Mouse (Mus musculus): Measurements from ENCODE around the gene Ppm1l. TPM values are rescaled to one million over a fixed set of nuclear protein-coding genes. Genes with fewer than 3 reads are reported as not detected.

Ppm1l gene
- polyA plus RNA-seq, 1 experiment, result 1.4 TPM

GRCm38 (mm10) chr3:69470142-69470796, 153.6 kb downstream of the Ppm1l start:
- 90% methylated on average over 11 of the region's 11 CpGs for WGBS
- DNase-seq (ENCODE audit: low read depth in 1 of 2, low spot score in 2 of 2), result no peak
- no peaks in the 10 kb centered on the region for H3K36me3 ChIP-seq (ENCODE audit: control insufficient read depth, insufficient read depth, low read length)
- TF ChIP-seq CTCF (IDR thresholded peaks at IDR 0.05; ENCODE audit: extremely low read depth, insufficient read depth, insufficient read length, insufficient replicate concordance) (no peak), POLR2A (IDR thresholded peaks at IDR 0.05; ENCODE audit: low read depth, low read length) (no peak)
- no peak overlapping the region for H3K27ac ChIP-seq (ENCODE audit: insufficient read depth, low read length)
- H3K4me1 ChIP-seq (ENCODE audit: control insufficient read depth, insufficient read depth, insufficient read length), result no peaks in the 10 kb centered on the region; the same call in 1 of the 2 replicates
- H3K4me3 ChIP-seq (ENCODE audit: extremely low read depth, insufficient read depth, insufficient read length), result no peak overlapping the region
- no peaks in the 10 kb centered on the region for H3K27me3 ChIP-seq (ENCODE audit: control insufficient read depth, insufficient read depth, low read length)

DNA sequence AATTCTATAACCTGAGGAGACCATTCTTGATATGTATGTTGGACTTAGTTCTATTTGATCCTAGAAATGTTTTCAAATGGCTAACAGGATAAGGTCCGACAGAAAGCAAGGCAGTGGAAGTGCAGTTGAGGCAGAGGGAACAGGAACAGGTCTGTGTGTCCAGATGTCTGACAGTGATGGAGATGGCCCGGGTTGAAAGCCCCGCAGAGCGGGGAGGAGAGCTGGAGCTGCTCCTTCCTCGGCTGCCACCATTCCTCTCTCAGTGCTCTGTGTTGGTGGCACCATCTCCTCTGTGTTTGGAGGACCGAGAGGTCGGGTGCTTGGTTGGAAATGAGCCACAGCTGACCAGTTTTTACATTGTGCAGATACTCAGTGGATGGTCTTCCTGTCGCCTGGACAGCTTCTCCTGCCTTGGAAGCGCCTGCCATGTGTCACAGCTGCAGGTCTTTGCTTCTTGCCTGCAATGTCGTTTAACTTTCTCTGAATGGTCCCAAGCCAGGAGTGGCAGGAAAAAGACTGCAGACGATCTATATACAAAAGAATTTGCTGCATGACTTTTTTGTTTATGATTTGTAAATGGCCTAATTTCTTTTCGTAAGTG, 159.3 kb downstream of the Ppm1l start:
- WGBS, result 86% methylated on average over 12 of the region's 12 CpGs
- Histone ChIP-seq H3K27ac (ENCODE audit: insufficient read depth, low read length) (no peak overlapping the region), H3K4me1 (ENCODE audit: control insufficient read depth, insufficient read depth, insufficient read length) (no peaks in the 10 kb centered on the region), H3K36me3 (ENCODE audit: control insufficient read depth, insufficient read depth, low read length) (no peaks in the 10 kb centered on the region), H3K4me3 (ENCODE audit: extremely low read depth, insufficient read depth, insufficient read length) (no peak overlapping the region), H3K27me3 (ENCODE audit: control insufficient read depth, insufficient read depth, low read length) (no peaks in the 10 kb centered on the region)
- no peak for DNase-seq (ENCODE audit: low read depth in 1 of 2, low spot score in 2 of 2)
- no peak for TF ChIP-seq POLR2A (IDR thresholded peaks at IDR 0.05; ENCODE audit: low read depth, low read length)
- no peak for TF ChIP-seq CTCF (IDR thresholded peaks at IDR 0.05; ENCODE audit: extremely low read depth, insufficient read depth, insufficient read length, insufficient replicate concordance)

GRCm38 (mm10) chr3:69479937-69480336, 163.3 kb downstream of the Ppm1l start:
- Histone ChIP-seq H3K27ac (ENCODE audit: insufficient read depth, low read length) (no peak overlapping the region), H3K36me3 (ENCODE audit: control insufficient read depth, insufficient read depth, low read length) (no peaks in the 10 kb centered on the region), H3K4me3 (ENCODE audit: extremely low read depth, insufficient read depth, insufficient read length) (no peak overlapping the region), H3K4me1 (ENCODE audit: control insufficient read depth, insufficient read depth, insufficient read length) (no peaks in the 10 kb centered on the region), H3K27me3 (ENCODE audit: control insufficient read depth, insufficient read depth, low read length) (no peaks in the 10 kb centered on the region)
- WGBS, result 79% methylated on average over 3 of the region's 3 CpGs
- DNase-seq (ENCODE audit: low read depth in 1 of 2, low spot score in 2 of 2), result no peak
- TF ChIP-seq POLR2A (IDR thresholded peaks at IDR 0.05; ENCODE audit: low read depth, low read length), result no peak
- no peak for TF ChIP-seq CTCF (IDR thresholded peaks at IDR 0.05; ENCODE audit: extremely low read depth, insufficient read depth, insufficient read length, insufficient replicate concordance)

GRCm38 (mm10) chr3:69481835-69482234, 165.2 kb downstream of the Ppm1l start:
- DNase-seq (ENCODE audit: low read depth in 1 of 2, low spot score in 2 of 2), result peak; percentile 28 to 41
- Histone ChIP-seq H3K4me1 (ENCODE audit: control insufficient read depth, insufficient read depth, insufficient read length) (no peaks in the 10 kb centered on the region), H3K27ac (ENCODE audit: insufficient read depth, low read length) (no peak overlapping the region), H3K36me3 (ENCODE audit: control insufficient read depth, insufficient read depth, low read length) (no peaks in the 10 kb centered on the region), H3K4me3 (ENCODE audit: extremely low read depth, insufficient read depth, insufficient read length) (no peak overlapping the region), H3K27me3 (ENCODE audit: control insufficient read depth, insufficient read depth, low read length) (no peaks in the 10 kb centered on the region)
- WGBS, result 31% methylated on average over 4 of the region's 4 CpGs
- TF ChIP-seq POLR2A (IDR thresholded peaks at IDR 0.05; ENCODE audit: low read depth, low read length) (no peak), CTCF (IDR thresholded peaks at IDR 0.05; ENCODE audit: extremely low read depth, insufficient read depth, insufficient read length, insufficient replicate concordance) (peak; percentile 52; the same call in 1 of the 2 replicates)

DNA sequence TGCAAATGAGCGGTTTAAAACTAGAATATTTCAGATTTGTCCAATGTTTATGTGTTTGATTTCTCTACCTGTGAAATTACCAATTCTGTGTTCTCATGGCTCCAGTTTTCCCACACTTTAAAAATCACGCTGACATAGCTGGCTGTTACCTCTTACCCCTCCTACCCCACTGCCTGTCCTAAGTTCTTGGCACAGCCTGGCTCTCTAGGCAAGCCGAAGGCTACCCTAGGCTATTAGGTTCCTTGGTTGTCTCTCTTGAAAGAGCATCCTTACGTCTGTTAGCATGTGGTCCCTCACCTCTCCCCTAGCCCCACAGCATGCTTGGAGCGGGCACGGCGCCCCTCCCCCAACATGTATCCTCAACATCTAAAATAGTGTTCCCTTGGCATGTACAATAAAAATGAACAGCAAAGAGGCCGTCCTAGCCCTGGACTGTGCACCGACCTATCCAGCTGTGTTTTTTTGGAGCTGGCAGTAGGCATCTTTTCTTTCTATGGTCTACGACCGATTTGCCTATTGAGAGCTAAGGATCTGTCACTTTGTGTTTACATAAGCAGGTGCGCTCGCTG, 167.4 kb downstream of the Ppm1l start:
- no peak for DNase-seq (ENCODE audit: low read depth in 1 of 2, low spot score in 2 of 2)
- no peak for TF ChIP-seq POLR2A (IDR thresholded peaks at IDR 0.05; ENCODE audit: low read depth, low read length)
- TF ChIP-seq CTCF (IDR thresholded peaks at IDR 0.05; ENCODE audit: extremely low read depth, insufficient read depth, insufficient read length, insufficient replicate concordance), result no peak
- H3K36me3 ChIP-seq (ENCODE audit: control insufficient read depth, insufficient read depth, low read length), result no peaks in the 10 kb centered on the region
- H3K27me3 ChIP-seq (ENCODE audit: control insufficient read depth, insufficient read depth, low read length), result no peaks in the 10 kb centered on the region
- no peak overlapping the region for H3K27ac ChIP-seq (ENCODE audit: insufficient read depth, low read length)
- no peaks in the 10 kb centered on the region for H3K4me1 ChIP-seq (ENCODE audit: control insufficient read depth, insufficient read depth, insufficient read length)
- H3K4me3 ChIP-seq (ENCODE audit: extremely low read depth, insufficient read depth, insufficient read length), result no peak overlapping the region
- 96% methylated on average over 13 of the region's 13 CpGs for WGBS

GRCm38 (mm10) chr3:69484582-69484981, 167.9 kb downstream of the Ppm1l start:
- no peaks in the 10 kb centered on the region for H3K27me3 ChIP-seq (ENCODE audit: control insufficient read depth, insufficient read depth, low read length)
- TF ChIP-seq CTCF (IDR thresholded peaks at IDR 0.05; ENCODE audit: extremely low read depth, insufficient read depth, insufficient read length, insufficient replicate concordance) (no peak), POLR2A (IDR thresholded peaks at IDR 0.05; ENCODE audit: low read depth, low read length) (no peak)
- DNase-seq (ENCODE audit: low read depth in 1 of 2, low spot score in 2 of 2), result no peak
- no peak overlapping the region for H3K4me3 ChIP-seq (ENCODE audit: extremely low read depth, insufficient read depth, insufficient read length)
- no peaks in the 10 kb centered on the region for H3K4me1 ChIP-seq (ENCODE audit: control insufficient read depth, insufficient read depth, insufficient read length)
- H3K36me3 ChIP-seq (ENCODE audit: control insufficient read depth, insufficient read depth, low read length), result no peaks in the 10 kb centered on the region
- 55% methylated on average over 4 of the region's 4 CpGs for WGBS
- no peak overlapping the region for H3K27ac ChIP-seq (ENCODE audit: insufficient read depth, low read length)

DNA sequence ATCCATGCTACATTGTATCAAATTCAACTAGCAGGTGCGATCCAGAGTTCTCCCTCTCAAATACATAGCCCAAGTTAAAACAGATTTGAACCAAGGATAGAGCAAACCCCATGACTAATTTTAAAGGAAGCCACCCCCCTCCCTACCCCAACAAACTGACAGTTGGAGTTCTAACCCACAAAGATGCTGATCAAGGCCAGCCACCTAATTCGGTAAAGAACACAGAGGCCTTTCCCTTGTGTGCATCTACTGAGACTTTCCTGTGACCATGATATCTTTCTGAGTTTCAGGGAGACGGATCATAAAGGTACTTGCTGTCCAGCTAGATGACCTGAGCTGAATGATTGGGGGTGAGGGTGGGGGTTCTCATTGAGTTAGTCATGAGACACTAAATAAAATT, 168.7 kb downstream of the Ppm1l start:
- no peaks in the 10 kb centered on the region for H3K4me1 ChIP-seq (ENCODE audit: control insufficient read depth, insufficient read depth, insufficient read length)
- TF ChIP-seq POLR2A (IDR thresholded peaks at IDR 0.05; ENCODE audit: low read depth, low read length), result no peak
- TF ChIP-seq CTCF (IDR thresholded peaks at IDR 0.05; ENCODE audit: extremely low read depth, insufficient read depth, insufficient read length, insufficient replicate concordance), result no peak
- WGBS, result 52% methylated on average over 3 of the region's 3 CpGs
- DNase-seq (ENCODE audit: low read depth in 1 of 2, low spot score in 2 of 2), result no peak
- H3K27me3 ChIP-seq (ENCODE audit: control insufficient read depth, insufficient read depth, low read length), result no peaks in the 10 kb centered on the region
- no peak overlapping the region for H3K4me3 ChIP-seq (ENCODE audit: extremely low read depth, insufficient read depth, insufficient read length)
- H3K36me3 ChIP-seq (ENCODE audit: control insufficient read depth, insufficient read depth, low read length), result no peaks in the 10 kb centered on the region
- no peak overlapping the region for H3K27ac ChIP-seq (ENCODE audit: insufficient read depth, low read length)

All from spleen, adult 2 months (tissue).